Mouse (Mus musculus) heart, embryonic 11.5 days (tissue): Measurements from ENCODE around the gene Pcx. TPM values are rescaled to one million over a fixed set of nuclear protein-coding genes. Genes with fewer than 3 reads are reported as not detected.

ENCODE experiments used
- ATAC-seq: fragments of 200-750 bp; cut with Nextera tagmentation; replicated peaks from 2 replicates; pipeline ENCODE4 v1.8.0; 2017; ENCODE audit warnings: moderate library complexity; ENCODE audit not compliant: insufficient number of reproducible peaks, low FRiP score, low TSS enrichment
- H3K27ac ChIP-seq: fragments of 300-500 bp; sonication (generic); 2 replicates; pipeline ENCODE4 v1.5.1; 2014; ENCODE audit warnings: mild to moderate bottlenecking, low read depth, low read length
- H3K27me3 ChIP-seq: fragments of 300-500 bp; sonication (generic); 2 replicates; pipeline ENCODE4 v1.6.1; 2014; ENCODE audit warnings: mild to moderate bottlenecking, low read length, mixed read lengths; ENCODE audit not compliant: control insufficient read depth, insufficient read depth
- H3K36me3 ChIP-seq: fragments of 300-500 bp; sonication (generic); 2 replicates; pipeline ENCODE4 v1.6.1; 2014; ENCODE audit warnings: mild to moderate bottlenecking, low read length, moderate library complexity, mixed read lengths; ENCODE audit not compliant: control insufficient read depth, insufficient read depth
- H3K4me1 ChIP-seq: fragments of 300-500 bp; sonication (generic); 2 replicates; pipeline ENCODE4 v1.6.1; 2014; ENCODE audit warnings: low read length; ENCODE audit not compliant: control insufficient read depth, insufficient read depth
- H3K4me2 ChIP-seq: fragments of 300-500 bp; sonication (generic); 2 replicates; pipeline ENCODE4 v1.6.1; 2014; ENCODE audit warnings: mild to moderate bottlenecking, moderate library complexity
- H3K4me3 ChIP-seq: fragments of 300-500 bp; sonication (generic); 2 replicates; pipeline ENCODE4 v1.5.1; 2014; ENCODE audit warnings: low read depth, low read length
- H3K9ac ChIP-seq: fragments of 300-500 bp; sonication (generic); 2 replicates; pipeline ENCODE4 v1.6.1; 2014; ENCODE audit warnings: mild to moderate bottlenecking, low read depth, low read length, moderate library complexity
- H3K9me3 ChIP-seq: fragments of 300-500 bp; sonication (generic); replicated peaks from 2 replicates; pipeline ENCODE4 v1.6.1; 2016; ENCODE audit warnings: low read length; ENCODE audit not compliant: control insufficient read depth
- WGBS: fragments of 180-500 bp; shearing (Covaris S2); extraction: QIAGEN DNeasy Blood & Tissue Kit; methylation state at CpG from one replicate; pipeline ENCODE4 v1.1.7; 2014; ENCODE audit not compliant: insufficient replicate concordance; 5-methylcytosine and 5-hydroxymethylcytosine counted together
- polyA plus RNA-seq: library from polyadenylated mRNA; unstranded; fragments of >200 nt; fragmentation: Nextera tagmentation; extraction: Ambion mirVana; gene quantifications from 2 replicates; pipeline ENCODE4 v1.2.1, GENCODE M21; 2014

The Pcx gene
- polyA plus RNA-seq, 1 experiment from 2014 or later: 12.8 TPM

DNA sequence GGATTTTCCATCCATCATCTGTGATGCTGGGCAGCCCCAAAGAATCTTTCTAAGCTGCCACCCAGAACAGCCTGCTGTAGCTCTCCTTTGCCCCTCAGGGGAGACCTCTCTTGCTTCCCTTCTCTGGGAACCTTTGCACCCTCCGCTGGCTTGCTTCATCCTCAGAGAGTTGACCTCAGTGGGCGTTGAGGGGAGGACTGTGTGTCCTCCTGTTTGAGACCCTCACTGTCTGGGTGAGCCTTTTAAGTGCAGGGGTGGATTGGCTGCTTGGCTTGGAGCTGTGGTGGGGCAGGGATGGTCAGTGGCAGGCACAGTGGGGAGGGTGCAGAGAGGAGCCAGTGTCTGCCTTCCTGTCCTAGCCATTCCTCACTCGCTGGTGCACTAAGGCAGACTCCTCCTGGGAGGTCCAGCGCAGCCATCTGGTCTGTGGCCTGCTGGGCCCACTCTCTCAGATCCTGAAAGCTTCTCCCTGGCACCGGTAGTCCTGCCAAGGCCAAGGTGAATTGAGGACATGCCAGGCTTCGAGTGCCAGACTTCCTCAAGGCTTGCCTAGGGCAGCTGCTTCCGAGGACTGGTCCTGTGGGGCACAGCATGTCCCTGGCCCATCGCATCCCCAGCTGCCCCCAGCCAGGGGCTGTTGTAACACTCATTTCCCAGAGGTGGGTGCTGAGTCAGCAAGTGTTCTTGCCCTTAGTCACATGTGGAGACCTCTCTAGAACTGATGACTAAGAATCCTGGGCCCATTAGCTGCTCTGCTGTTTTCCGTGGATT lies 17.6 kb upstream of the Pcx start:
- no peaks in the 10 kb centered on the region for H3K9me3 ChIP-seq
- H3K36me3 ChIP-seq: no peaks in the 10 kb centered on the region
- 57% methylated on average over 9 of the region's 9 CpGs for WGBS
- no peak overlapping the region for H3K4me3 ChIP-seq
- H3K4me1 ChIP-seq: 0 out of 2 replicates have a peak, but pooled peaks cover 4% of the 10 kb centered on the region
- no peak overlapping the region for H3K27ac ChIP-seq
- H3K9ac ChIP-seq: no peak overlapping the region
- no peak overlapping the region for H3K4me2 ChIP-seq
- no peaks in the 10 kb centered on the region for H3K27me3 ChIP-seq
- ATAC-seq: no peak

- Histone ChIP-seq H3K9ac (no peak overlapping the region; the same call in 1 of the 2 replicates), H3K9me3 (no peaks in the 10 kb centered on the region), H3K27ac (no peak overlapping the region), H3K4me3 (no peak overlapping the region), H3K4me2 (no peak overlapping the region), H3K36me3 (no peaks in the 10 kb centered on the region), H3K27me3 (no peaks in the 10 kb centered on the region), H3K4me1 (no peaks in the 10 kb centered on the region)
- WGBS: 59% methylated on average over 7 of the region's 7 CpGs
- ATAC-seq: no peak
These were observed 15.6 kb upstream of the Pcx start for GRCm38 (mm10) chr19:4494707-4495106.

DNA sequence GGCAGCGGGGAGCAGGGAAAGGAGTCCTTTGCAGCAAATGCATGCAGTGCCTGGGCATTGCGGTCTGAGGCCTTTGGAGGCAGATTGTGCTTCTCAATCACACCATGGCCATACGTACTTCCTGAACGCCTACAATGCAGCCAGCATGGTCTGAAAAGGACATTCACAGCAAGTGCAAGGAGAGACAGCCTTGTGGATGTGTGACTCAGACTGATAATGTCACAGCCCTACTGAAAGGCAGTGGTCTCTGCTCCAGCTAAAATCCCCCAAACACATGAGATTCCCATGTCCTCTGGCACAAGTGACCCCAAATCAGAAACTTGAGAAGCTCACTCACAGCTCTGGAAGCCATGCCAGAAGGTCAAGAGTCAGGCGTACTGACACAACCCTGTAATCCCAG lies 14.5 kb upstream of the Pcx start:
- H3K4me1 ChIP-seq: no peaks in the 10 kb centered on the region

GRCm38 (mm10) chr19:4496535-4497262 lies 13.6 kb upstream of the Pcx start:
- no peak overlapping the region for H3K27ac ChIP-seq
- no peak for ATAC-seq
- H3K27me3 ChIP-seq: no peaks in the 10 kb centered on the region
- 85% methylated on average over 3 of the region's 3 CpGs for WGBS
- no peak overlapping the region for H3K9ac ChIP-seq
- H3K4me2 ChIP-seq: no peak overlapping the region
- no peaks in the 10 kb centered on the region for H3K9me3 ChIP-seq
- H3K36me3 ChIP-seq: no peaks in the 10 kb centered on the region
- no peak overlapping the region for H3K4me3 ChIP-seq
- H3K4me1 ChIP-seq: no peaks in the 10 kb centered on the region

More for the DNA sequence above, 14.5 kb upstream of the Pcx start:
- H3K27me3 ChIP-seq: no peaks in the 10 kb centered on the region
- no peak overlapping the region for H3K4me2 ChIP-seq
- ATAC-seq: no peak
- no peak overlapping the region for H3K27ac ChIP-seq
- WGBS: 74% methylated on average over 5 of the region's 5 CpGs
- no peak overlapping the region for H3K9ac ChIP-seq
- no peak overlapping the region for H3K4me3 ChIP-seq
- no peaks in the 10 kb centered on the region for H3K9me3 ChIP-seq
- no peaks in the 10 kb centered on the region for H3K36me3 ChIP-seq

DNA sequence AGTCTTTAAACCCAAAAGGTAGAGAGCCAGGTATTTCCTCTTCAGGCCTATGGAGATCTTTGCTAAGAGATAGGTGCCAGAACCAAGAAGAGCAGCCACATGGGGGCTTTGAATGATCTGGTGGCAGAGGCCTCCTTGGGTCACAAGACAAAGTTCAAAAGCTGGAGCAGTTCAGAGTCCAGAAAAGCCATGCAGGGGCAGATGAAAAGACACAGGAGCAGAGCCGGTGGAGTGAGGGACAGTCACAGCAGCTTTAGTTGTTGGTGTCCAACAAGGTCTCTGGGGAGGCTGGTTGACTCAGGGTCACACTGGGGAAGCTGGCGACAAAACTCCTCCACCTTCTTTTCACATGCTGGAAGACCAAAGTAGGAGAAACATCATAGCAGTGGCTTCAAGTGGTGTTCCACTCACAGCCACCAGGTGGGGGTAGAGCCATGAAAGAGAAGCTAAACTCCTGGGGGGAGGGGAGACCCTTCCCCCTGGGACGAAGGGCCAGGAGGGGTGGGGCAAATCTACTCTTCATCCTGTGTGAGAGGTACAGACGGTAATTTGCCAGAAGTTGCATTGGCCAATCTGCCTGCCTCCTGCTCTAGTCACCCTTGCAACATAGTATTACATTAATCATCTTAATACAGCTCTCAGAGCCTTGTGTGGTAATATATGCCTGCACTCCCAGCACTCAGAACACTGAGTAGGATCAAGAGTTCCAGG lies 12.9 kb upstream of the Pcx start:
- WGBS: 7% methylated on average over 4 of the region's 4 CpGs
- no peaks in the 10 kb centered on the region for H3K4me1 ChIP-seq
- no peak overlapping the region for H3K4me3 ChIP-seq
- H3K27me3 ChIP-seq: no peaks in the 10 kb centered on the region
- no peak; the same call in 1 of the 2 replicates for ATAC-seq
- no peak overlapping the region for H3K27ac ChIP-seq
- no peaks in the 10 kb centered on the region for H3K36me3 ChIP-seq
- no peak overlapping the region for H3K9ac ChIP-seq
- no peaks in the 10 kb centered on the region for H3K9me3 ChIP-seq
- no peak overlapping the region for H3K4me2 ChIP-seq

DNA sequence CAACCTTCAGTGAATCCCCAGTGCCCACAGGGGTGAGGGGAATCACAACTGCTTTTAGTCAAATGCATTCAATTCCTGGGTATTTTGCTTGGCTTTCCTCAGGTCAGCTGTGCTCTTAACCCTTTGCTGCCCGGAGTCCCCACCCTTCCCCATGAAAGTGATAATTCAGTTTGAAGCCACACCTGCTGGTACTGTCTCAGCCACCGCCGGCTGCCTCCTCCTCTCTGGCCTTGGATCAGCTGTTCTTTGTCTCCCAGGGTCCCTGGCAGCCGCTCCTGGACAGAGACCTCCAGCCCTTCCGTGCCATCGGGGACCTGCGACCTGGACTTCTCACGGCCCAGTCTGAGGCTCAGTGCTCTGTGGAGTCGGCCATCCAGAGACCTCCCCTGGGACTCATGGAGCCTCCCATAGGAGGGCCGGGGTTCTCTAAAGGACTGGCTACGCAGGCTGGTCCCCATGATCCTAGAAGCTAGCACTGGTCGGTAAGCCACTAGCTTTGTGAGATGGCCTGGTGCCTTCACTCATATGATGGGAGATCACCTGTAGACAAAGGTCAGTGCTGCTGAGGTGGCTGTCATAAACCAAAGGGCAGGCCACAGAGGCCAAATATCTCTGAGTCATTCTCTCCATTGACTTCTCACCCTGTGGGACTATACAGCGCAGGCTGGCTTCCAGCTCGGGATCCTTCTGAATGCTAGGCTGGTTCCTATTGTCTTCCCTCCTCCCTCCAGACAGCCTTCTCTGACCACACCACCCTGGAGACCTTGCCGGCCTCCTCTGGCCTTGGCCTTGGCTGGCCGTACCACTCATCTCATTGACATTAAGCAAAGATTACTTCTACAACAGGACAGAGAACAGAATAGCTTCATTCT lies 12.0 kb upstream of the Pcx start, which contains the start of gene 2010003K11Rik:
Gene 2010003K11Rik (minus strand): TSS at position 522 of the 872 bp plus-strand sequence.
- peak; percentile 17; the same call in 1 of the 2 replicates for ATAC-seq
- Histone ChIP-seq H3K9me3 (no peaks in the 10 kb centered on the region), H3K4me2 (no peak within 1 kb of the TSS), H3K4me1 (no peaks in the 10 kb centered on the region), H3K27ac (no peak within 1 kb of the TSS), H3K9ac (no peak within 1 kb of the TSS), H3K27me3 (no peaks in the 10 kb centered on the region), H3K36me3 (no peaks in the 10 kb centered on the region), H3K4me3 (no peak within 1 kb of the TSS)
- WGBS: 61% methylated on average over 16 of the region's 16 CpGs

DNA sequence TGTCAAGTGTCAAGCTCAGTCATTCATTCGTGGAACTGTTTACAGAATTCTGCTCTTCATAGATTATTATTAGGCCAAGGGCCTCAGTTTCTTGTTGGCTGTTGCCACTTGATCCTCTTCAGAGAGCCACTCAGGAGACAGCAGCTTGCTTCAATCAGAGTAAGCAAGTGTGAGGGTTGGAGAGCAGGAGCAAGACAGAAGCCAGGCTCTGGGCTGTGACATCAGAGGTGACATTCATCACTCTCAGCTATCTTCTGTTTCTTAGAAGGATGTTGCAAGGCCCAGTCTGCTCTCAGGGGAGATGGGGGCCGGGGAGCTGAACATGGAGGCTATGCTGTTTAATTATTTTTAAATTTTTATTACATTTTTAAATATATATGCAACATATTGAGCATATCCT lies 7.6 kb upstream of the Pcx start:
- Histone ChIP-seq H3K9me3 (no peaks in the 10 kb centered on the region), H3K4me1 (no peaks in the 10 kb centered on the region), H3K9ac (no peak overlapping the region), H3K4me3 (no peak overlapping the region), H3K36me3 (no peaks in the 10 kb centered on the region), H3K27ac (no peak overlapping the region; the same call in 1 of the 2 replicates), H3K27me3 (no peaks in the 10 kb centered on the region), H3K4me2 (no peak overlapping the region)
- ATAC-seq: no peak
- 27% methylated on average over 2 of the region's 2 CpGs for WGBS

DNA sequence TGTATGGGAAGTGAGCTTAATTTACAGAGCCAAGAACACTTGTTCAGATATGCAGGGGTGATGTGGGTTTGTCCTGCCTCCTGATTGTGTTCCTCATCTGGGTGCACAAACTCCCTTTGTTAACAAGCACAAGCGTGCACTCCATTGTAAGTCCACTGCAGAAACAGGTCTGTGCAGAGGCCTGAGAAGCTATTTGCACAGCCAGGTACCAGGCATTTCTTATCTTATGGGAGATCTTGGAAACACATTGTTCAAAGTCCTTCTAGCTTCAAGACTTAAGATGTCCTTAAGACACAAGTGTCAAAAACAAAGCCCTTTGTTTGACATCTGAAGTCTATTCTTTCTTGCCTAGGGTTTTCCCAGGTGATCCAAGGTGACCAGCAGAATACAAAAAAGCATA lies 5.4 kb upstream of the Pcx start:
- no peaks in the 10 kb centered on the region for H3K9me3 ChIP-seq
- WGBS: 85% methylated on average over 1 of the region's 1 CpGs
- H3K36me3 ChIP-seq: no peaks in the 10 kb centered on the region
- no peak overlapping the region for H3K4me3 ChIP-seq
- H3K4me1 ChIP-seq: no peaks in the 10 kb centered on the region
- H3K27me3 ChIP-seq: no peaks in the 10 kb centered on the region
- no peak overlapping the region for H3K9ac ChIP-seq
- no peak overlapping the region for H3K27ac ChIP-seq
- ATAC-seq: no peak
- no peak overlapping the region for H3K4me2 ChIP-seq
